Mouse (Mus musculus) brain, embryonic 14.5 days (tissue): ENCODE results near the gene Kpna2. TPM values are rescaled to one million over a fixed set of nuclear protein-coding genes. Genes with fewer than 3 reads are reported as not detected.
"Not testable (repeated sequence)": the region's sequence is repeated elsewhere in the genome, so short reads cannot be mapped to it uniquely, and the experiment has no call there.

ENCODE experiments used
- DNase-seq: peaks from one replicate; pipeline ENCODE4 v3.0.0-alpha.2; 2011; ENCODE audit warnings: low read depth
- CTCF ChIP-seq: fragments of 200-500 bp; IDR thresholded peaks from 2 replicates; pipeline ENCODE4 v1.5.1; 2012; ENCODE audit warnings: inconsistent platforms, mild to moderate bottlenecking, moderate library complexity, borderline replicate concordance; ENCODE audit not compliant: insufficient read depth, insufficient read length; ENCODE audit errors: extremely low read depth
- POLR2A ChIP-seq: fragments of 200-500 bp; IDR thresholded peaks from 2 replicates; pipeline ENCODE4 v1.6.1; 2012; ENCODE audit warnings: mild to moderate bottlenecking, inconsistent platforms, borderline replicate concordance; ENCODE audit not compliant: poor library complexity, insufficient read depth, insufficient read length, severe bottlenecking; ENCODE audit errors: extremely low read depth
- polyA plus RNA-seq: library from polyadenylated mRNA; depleted of rRNA; stranded (reverse); fragments of >200 nt; gene quantifications from 2 replicates; pipeline ENCODE4 v1.2.3, GENCODE M21; 2012

The Kpna2 gene
- polyA plus RNA-seq, 1 experiment, result 125 TPM

GRCm38 (mm10) chr11:107028275-107028618, 28.9 kb upstream of the Kpna2 start:
- DNase-seq, result no peak
- TF ChIP-seq CTCF, result no peak
- TF ChIP-seq POLR2A, result no peak

- TF ChIP-seq POLR2A (peak; percentile 62), CTCF (no peak)
- peak; percentile 96 for DNase-seq
Observed at GRCm38 (mm10) chr11:107027431-107028274, 28.3 kb upstream of the Kpna2 start.

- DNase-seq, result peak; percentile 48
- TF ChIP-seq CTCF, result no peak
- no peak for TF ChIP-seq POLR2A
Observed at GRCm38 (mm10) chr11:107026554-107027430, 27.5 kb upstream of the Kpna2 start.

- DNase-seq, result peak; percentile 76
- no peak for TF ChIP-seq POLR2A
- no peak for TF ChIP-seq CTCF
Observed at GRCm38 (mm10) chr11:107025411-107026321, 26.3 kb upstream of the Kpna2 start, which contains the start of gene 1810010H24Rik. TSS of gene 1810010H24Rik (plus strand) at chr11:107025681.

GRCm38 (mm10) chr11:107024406-107024805, 25.1 kb upstream of the Kpna2 start:
- DNase-seq, result no peak
- TF ChIP-seq POLR2A (no peak), CTCF (no peak)

- DNase-seq, result no peak
- TF ChIP-seq CTCF (no peak), POLR2A (no peak)
Observed at GRCm38 (mm10) chr11:107022050-107022683, 22.8 kb upstream of the Kpna2 start.

- DNase-seq, result not testable (repeated sequence)
Observed at GRCm38 (mm10) chr11:107019722-107020121, 20.4 kb upstream of the Kpna2 start.

GRCm38 (mm10) chr11:107019318-107019717, 20.0 kb upstream of the Kpna2 start:
- DNase-seq, result no peak
- TF ChIP-seq CTCF, result no peak
- TF ChIP-seq POLR2A, result no peak

- TF ChIP-seq POLR2A (no peak), CTCF (peak; percentile 44; the same call in 1 of the 2 replicates)
- no peak for DNase-seq
Observed at GRCm38 (mm10) chr11:107018606-107019005, 19.3 kb upstream of the Kpna2 start.

GRCm38 (mm10) chr11:107017339-107017886, 18.1 kb upstream of the Kpna2 start:
- TF ChIP-seq POLR2A (no peak), CTCF (no peak)
- DNase-seq, result no peak
